Mouse (Mus musculus) embryonic fibroblast, embryonic 13.5 days (primary cell): ENCODE measurements around the gene Macrod1.

Source experiments
- CTCF ChIP-seq: IDR thresholded peaks from 2 replicates; pipeline ENCODE4 v1.5.1; 2011; ENCODE audit warnings: mild to moderate bottlenecking, control low read depth, low read length, moderate library complexity, borderline replicate concordance; ENCODE audit not compliant: insufficient read depth
- POLR2A ChIP-seq: IDR thresholded peaks from 2 replicates; pipeline ENCODE4 v1.6.1; 2011; ENCODE audit warnings: low read depth, mild to moderate bottlenecking, control low read depth, low read length, moderate library complexity

- no peak for TF ChIP-seq CTCF
- TF ChIP-seq POLR2A: no peak
These were observed 22.6 kb upstream of the Macrod1 start for GRCm38 (mm10) chr19:7034006-7034405.
